Mouse (Mus musculus) left cerebral cortex, adult 9 months (tissue): ENCODE measurements at regions not wholly inside any gene's neighbourhood (a gene's known extent, or its start where the extent isn't known, plus 50 kb on each side); places are given as distances from the start of the nearest gene placed in this dataset.

Source experiments
- DNase-seq, 2 experiments: peaks; one replicate each; pipeline ENCODE4 v3.0.0; 2022; ENCODE audit warnings: low spot score in 2 of 2

GRCm38 (mm10) chr13:19883896-19884658 lies 60.0 kb upstream of the Gpr141 start:
- peak in 1 of 2 experiments; percentile 1 for DNase-seq

- DNase-seq = no peak
Observed at GRCm38 (mm10) chr13:19882889-19883288, 58.8 kb upstream of the Gpr141 start.

- no peak for DNase-seq
Observed at GRCm38 (mm10) chr13:19881772-19882171, 57.7 kb upstream of the Gpr141 start.

GRCm38 (mm10) chr13:19874621-19875249 lies 50.7 kb upstream of the Gpr141 start:
- DNase-seq = no peak
